Mouse (Mus musculus) cortical plate, adult 2 months (tissue): ENCODE data around the gene Arfip1.

Source experiments
- CTCF ChIP-seq: fragments of 200-500 bp; IDR thresholded peaks from 2 replicates; pipeline ENCODE4 v1.5.1; 2011; ENCODE audit warnings: mild to moderate bottlenecking, control low read depth, low read length; ENCODE audit not compliant: insufficient read depth; ENCODE audit errors: extremely low read depth
- POLR2A ChIP-seq: fragments of 200-500 bp; IDR thresholded peaks from 2 replicates; pipeline ENCODE4 v1.6.1; 2011; ENCODE audit warnings: mild to moderate bottlenecking, low read length, control low read depth; ENCODE audit not compliant: insufficient read depth; ENCODE audit errors: extremely low read depth

GRCm38 (mm10) chr3:84481104-84481503 is 101.3 kb downstream of the Arfip1 start:
- no peak for TF ChIP-seq CTCF
- no peak for TF ChIP-seq POLR2A
